Mouse (Mus musculus): ENCODE measurements around the gene Prol1. TPM values are rescaled to one million over a fixed set of nuclear protein-coding genes. Genes with fewer than 3 reads are reported as not detected.

Prol1 gene
- total RNA-seq (2023), result not detected

GRCm38 (mm10) chr5:88317012-88317411, at the start of gene Prol1:
TSS of gene Prol1 (plus strand) at chr5:88317312.

GRCm38 (mm10) chr5:88268619-88269018, 48.5 kb upstream of the Prol1 start, which contains the start of gene Gm7714:
TSS of gene Gm7714 (plus strand) at chr5:88268919.

DNA sequence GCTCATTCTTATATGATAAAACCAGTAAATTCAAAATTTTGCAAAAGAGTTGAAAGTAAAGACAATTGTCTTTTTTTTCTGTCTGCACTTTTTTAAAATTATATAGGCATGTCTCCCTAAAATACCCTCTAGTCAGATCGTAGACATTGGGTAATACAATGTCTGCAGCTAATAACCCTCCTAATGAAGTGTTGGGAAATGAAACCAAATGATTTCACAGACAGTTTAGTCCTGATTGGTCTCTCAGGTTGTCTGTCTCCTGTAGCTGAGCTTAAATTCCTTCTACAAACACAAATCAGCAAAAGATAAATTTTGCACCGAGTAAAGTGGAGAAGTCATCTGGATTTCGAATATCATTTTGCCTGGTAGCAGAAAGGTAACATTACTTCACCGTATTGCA, 58.7 kb downstream of the Prol1 start, which contains the start of gene Amtn:
Amtn (plus strand) TSS at position 301 of the 400 bp plus-strand sequence.

Other genes starting within 250 kb of the Prol1 start
- gene Smr2, start 230.8 kb upstream of the Prol1 start, total RNA-seq (2023), result not detected
- gene Gm11116, start 205.8 kb upstream of the Prol1 start, total RNA-seq (2023), result not detected
- gene Gm11115, start 163.2 kb upstream of the Prol1 start, total RNA-seq (2023), result not detected
- not detected for gene Gm7714, start 48.4 kb upstream of the Prol1 start, total RNA-seq (2023)
- gene Amtn, start 58.8 kb downstream of the Prol1 start, total RNA-seq (2023), result not detected
- gene Ambn, start 138.7 kb downstream of the Prol1 start, total RNA-seq (2023), result not detected
- not detected for gene Enam, start 170.7 kb downstream of the Prol1 start, total RNA-seq (2023)
- gene Jchain, start 210.6 kb downstream of the Prol1 start, total RNA-seq (2023), result 10 to 100 TPM; 50.1 to 63.4 TPM
- 10 to 100 TPM; 33.7 to 39.3 TPM for gene Utp3, start 237.2 kb downstream of the Prol1 start, total RNA-seq (2023)
- gene Rufy3, start 247.7 kb downstream of the Prol1 start, total RNA-seq (2023), result 10 to 100 TPM; 31.2 to 38.9 TPM

All from B cell, adult 67 days (primary cell).